Mouse (Mus musculus) gastrocnemius, postnatal 25 days (tissue): ENCODE data around the gene Gm20521. TPM values are rescaled to one million over a fixed set of nuclear protein-coding genes. Genes with fewer than 3 reads are reported as not detected.
"Not testable (repeated sequence)": the region's sequence is repeated elsewhere in the genome, so short reads cannot be mapped to it uniquely, and the experiment has no call there.

Experiments used
- DNase-seq: peaks from one replicate; pipeline ENCODE4 v3.0.0; 2022
- total RNA-seq, 2 experiments: library from RNA; stranded (reverse); gene quantifications; 1 replicate in 1 of 2; 2 replicates in 1 of 2; pipeline ENCODE4 v1.2.3; 2021

Gene Gm20521
- total RNA-seq, 2 experiments from 2014 or later, result 1.3 to 2.3 TPM

- DNase-seq, result no peak
Observed at GRCm38 (mm10) chr14:54936831-54937160, 53.6 kb downstream of the Gm20521 start.

- DNase-seq, result no peak
Observed at GRCm38 (mm10) chr14:54937361-54938182, 54.3 kb downstream of the Gm20521 start.

- DNase-seq, result no peak
Observed at GRCm38 (mm10) chr14:54938431-54939219, 55.4 kb downstream of the Gm20521 start.

GRCm38 (mm10) chr14:54939434-54940175 lies 56.4 kb downstream of the Gm20521 start:
- DNase-seq, result peak; percentile 50

- no peak for DNase-seq
Observed at GRCm38 (mm10) chr14:54940176-54940530, 56.9 kb downstream of the Gm20521 start.

GRCm38 (mm10) chr14:54941024-54941978 lies 58.1 kb downstream of the Gm20521 start:
- DNase-seq, result no peak

- DNase-seq, result no peak
Observed at GRCm38 (mm10) chr14:54942479-54942878, 59.2 kb downstream of the Gm20521 start.

GRCm38 (mm10) chr14:54943971-54944370 lies 60.7 kb downstream of the Gm20521 start:
- DNase-seq, result no peak

GRCm38 (mm10) chr14:54944939-54945338 lies 61.7 kb downstream of the Gm20521 start:
- DNase-seq, result no peak

GRCm38 (mm10) chr14:54945975-54946704 lies 62.9 kb downstream of the Gm20521 start:
- no peak for DNase-seq

- DNase-seq, result not testable (repeated sequence)
Observed at GRCm38 (mm10) chr14:54947008-54947407, 63.8 kb downstream of the Gm20521 start.

Other genes with a start within 250 kb of the Gm20521 start
- gene Gm17606, start 242.5 kb upstream of the Gm20521 start, total RNA-seq, result not detected
- under 1 TPM; 0.28 to 0.38 TPM for gene Cdh24, start 242.1 kb upstream of the Gm20521 start, total RNA-seq
- 10 to 100 TPM in 1 of 2 experiments, 1 to 10 TPM in 1; 8.4 to 10.0 TPM for gene 1700123O20Rik, start 197.2 kb upstream of the Gm20521 start, total RNA-seq
- gene Acin1, start 196.5 kb upstream of the Gm20521 start, total RNA-seq, result 10 to 100 TPM; 61.2 to 78.1 TPM
- not detected for gene Gm29776, start 184.6 kb upstream of the Gm20521 start, total RNA-seq
- gene Cebpe, start 171.3 kb upstream of the Gm20521 start, total RNA-seq, result not detected
- 10 to 100 TPM; 12.3 to 13.0 TPM for gene Slc7a8, start 101.5 kb upstream of the Gm20521 start, total RNA-seq
- gene Rnf212b, start 69.3 kb upstream of the Gm20521 start, total RNA-seq, result 1 to 10 TPM; 1.3 to 2.0 TPM
- gene Homez, start 12.5 kb upstream of the Gm20521 start, total RNA-seq, result 1 to 10 TPM; 3.3 to 4.5 TPM
- gene Ppp1r3e, start 5.9 kb upstream of the Gm20521 start, total RNA-seq, result 1 to 10 TPM; 3.0 to 3.5 TPM
- gene Bcl2l2, start 64 bp upstream of the Gm20521 start, total RNA-seq, result 10 to 100 TPM; 21.6 to 24.4 TPM
- 10 to 100 TPM; 47.1 to 52.7 TPM for gene Pabpn1, start 9.1 kb downstream of the Gm20521 start, total RNA-seq
- gene Slc22a17, start 29.7 kb downstream of the Gm20521 start, total RNA-seq, result 1 to 10 TPM; 2.4 to 2.5 TPM
- 1 to 10 TPM; 2.6 to 3.7 TPM for gene Efs, start 42.7 kb downstream of the Gm20521 start, total RNA-seq
- not detected for gene Il25, start 49.3 kb downstream of the Gm20521 start, total RNA-seq
- under 1 TPM; 0.51 to 0.70 TPM for gene Cmtm5, start 52.8 kb downstream of the Gm20521 start, total RNA-seq
- 100 to 1,000 TPM in 1 of 2 experiments, 10 to 100 TPM in 1; 42.1 to 200 TPM for gene Myh6, start 83.5 kb downstream of the Gm20521 start, total RNA-seq
- not detected for gene Gm17428, start 93.5 kb downstream of the Gm20521 start, total RNA-seq
- 1,000 to 10,000 TPM in 1 of 2 experiments, 100 to 1,000 TPM in 1; 192 to 1,011 TPM for gene Myh7, start 111.2 kb downstream of the Gm20521 start, total RNA-seq
- 10 to 100 TPM; 15.7 to 17.0 TPM for gene Ngdn, start 132.0 kb downstream of the Gm20521 start, total RNA-seq
- gene Zfhx2, start 208.9 kb downstream of the Gm20521 start, total RNA-seq, result 1 to 10 TPM; 3.5 to 3.7 TPM
- 10 to 100 TPM; 10.5 to 11.1 TPM for gene Thtpa, start 211.3 kb downstream of the Gm20521 start, total RNA-seq
- gene Ap1g2, start 223.2 kb downstream of the Gm20521 start, total RNA-seq, result 1 to 10 TPM; 4.8 to 5.7 TPM
- under 1 TPM; 0.28 to 0.35 TPM for gene Jph4, start 233.5 kb downstream of the Gm20521 start, total RNA-seq